Mouse (Mus musculus) small intestine, adult 2 months (tissue): Measurements from ENCODE around the gene Apobec4.

Source experiments
- CTCF ChIP-seq: fragments of 200-500 bp; IDR thresholded peaks from 2 replicates; pipeline ENCODE4 v1.5.1; 2012; ENCODE audit warnings: low read depth, mild to moderate bottlenecking, control low read depth, inconsistent platforms, low read length, moderate library complexity, mixed read lengths; ENCODE audit not compliant: insufficient replicate concordance, insufficient read length; ENCODE audit errors: extremely low read depth
- POLR2A ChIP-seq: fragments of 200-500 bp; IDR thresholded peaks from 2 replicates; pipeline ENCODE4 v1.6.1; 2012; ENCODE audit warnings: low read depth, mild to moderate bottlenecking, control low read depth, inconsistent platforms, low read length, moderate library complexity

GRCm38 (mm10) chr1:152796683-152797263 lies 46.4 kb downstream of the Apobec4 start:
- TF ChIP-seq CTCF (no peak), POLR2A (no peak)
